Mouse (Mus musculus) cerebellum, adult 2 months (tissue): Measurements from ENCODE around the gene Mrpl28.

Experiments
- CTCF ChIP-seq: fragments of 200-500 bp; IDR thresholded peaks from 2 replicates; pipeline ENCODE4 v1.5.1; 2011; ENCODE audit warnings: low read depth, mild to moderate bottlenecking, control low read depth, low read length, moderate library complexity, borderline replicate concordance; ENCODE audit not compliant: insufficient read depth
- POLR2A ChIP-seq: fragments of 200-500 bp; IDR thresholded peaks from 2 replicates; pipeline ENCODE4 v1.6.1; 2011; ENCODE audit warnings: low read length, control low read depth, borderline replicate concordance; ENCODE audit not compliant: insufficient read depth

GRCm38 (mm10) chr17:26115956-26116487, 7.3 kb upstream of the Mrpl28 start:
- no peak for TF ChIP-seq POLR2A
- TF ChIP-seq CTCF = no peak
